Mouse (Mus musculus) olfactory bulb, adult 2 months (tissue): ENCODE data around the gene Itgb4.
"Not testable (repeated sequence)": the region's sequence is repeated elsewhere in the genome, so short reads cannot be mapped to it uniquely, and the experiment has no call there.

Experiments used
- CTCF ChIP-seq: fragments of 200-500 bp; IDR thresholded peaks from 2 replicates; pipeline ENCODE4 v1.5.1; 2012; ENCODE audit warnings: low read depth, mild to moderate bottlenecking, low read length, moderate library complexity; ENCODE audit not compliant: insufficient read depth
- POLR2A ChIP-seq: fragments of 200-500 bp; IDR thresholded peaks from 2 replicates; pipeline ENCODE4 v1.6.1; 2012; ENCODE audit warnings: mild to moderate bottlenecking, low read depth, low read length, moderate library complexity; ENCODE audit not compliant: insufficient read depth

- not testable (repeated sequence) for TF ChIP-seq CTCF, POLR2A
Observed at GRCm38 (mm10) chr11:116018867-116019266, 44.4 kb downstream of the Itgb4 start.
